ENCODE assay signal across 7 mouse cellular contexts in the genomic region with DNA sequence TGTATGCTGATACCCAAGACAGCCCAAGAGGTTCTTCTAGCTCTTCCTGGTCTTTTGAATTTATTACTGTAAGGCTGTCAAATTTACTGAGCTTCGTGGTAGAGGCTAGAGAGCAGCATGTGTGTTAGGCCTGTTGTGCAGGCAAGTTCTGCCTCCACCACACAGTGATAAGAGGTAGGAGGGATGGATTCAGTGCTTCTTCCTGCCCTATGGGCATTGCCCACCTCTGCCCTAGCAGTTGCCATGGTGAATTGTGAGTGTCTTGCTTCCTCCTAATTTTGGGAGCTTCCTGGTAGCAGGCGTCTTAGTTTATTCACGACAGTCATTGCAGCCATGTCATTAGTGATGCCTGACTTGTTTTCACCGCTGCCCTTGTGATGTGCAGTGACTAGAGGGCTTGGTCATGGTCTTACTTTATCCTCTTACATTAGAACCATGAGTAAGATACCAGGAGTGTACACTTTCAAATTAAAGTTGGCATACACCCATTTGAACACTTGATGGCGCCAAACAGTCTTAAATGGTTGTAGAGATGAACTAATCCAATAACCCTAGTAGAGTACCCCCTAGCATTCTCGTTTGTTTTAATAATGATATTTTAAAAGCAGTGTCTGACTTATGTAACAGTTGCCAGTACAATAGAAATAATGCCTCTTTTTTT. TPM values are rescaled to one million over a fixed set of nuclear protein-coding genes. Genes with fewer than 3 reads are reported as not detected.
DNase-seq lines count a peak whose midpoint lies in the region; ATAC-seq lines count a peak whose summit lies in the region.

No protein-coding gene starts in this region.

- no peaks in the 10 kb centered on the region for H3K4me1 ChIP-seq in hindbrain, embryonic 14.5 days (replicated peaks; ENCODE audit: control insufficient read depth, insufficient read depth, low read length)

- peaks cover 72% of the 10 kb centered on the region for H3K36me3 ChIP-seq in hindbrain, embryonic 14.5 days (replicated peaks; ENCODE audit: control insufficient read depth, insufficient read depth)

- intact Hi-C loops in left cerebral cortex, postnatal 14 days (cut with DNase I) = loop anchor here (2.0 kb wide), 1 partner anchor 106 kb away; no protein-coding TSS in a partner anchor

- H3K9ac ChIP-seq in hindbrain, embryonic 14.5 days = no peak overlapping the region

- no peaks in the 10 kb centered on the region for H3K9me3 ChIP-seq in hindbrain, embryonic 14.5 days (ENCODE audit: control insufficient read depth, low read length)

- H3K4me2 ChIP-seq in hindbrain, embryonic 14.5 days (replicated peaks) = no peak overlapping the region

- DNase-seq in ovary, postnatal 10 days (ENCODE audit: low spot score) = peak; percentile 15
- no peak for DNase-seq in ovary, adult 18-20 months (ENCODE audit: low spot score)
- DNase-seq in NIH3T3 (ENCODE audit: low read depth) = peak; percentile 75
- DNase-seq in cerebellum, adult 9-10 months = peak; percentile 58
- peak; percentile 83 for DNase-seq in hindbrain, embryonic 14.5 days (ENCODE audit: low spot score)
- DNase-seq in left cerebral cortex, postnatal 14 days (ENCODE audit: low spot score in 2 of 2) = peak; percentile 77 to 78
- peak; percentile 8 to 22 for DNase-seq in natural killer cell, adult 2 months (ENCODE audit: low spot score in 2 of 2)

- 37% methylated on average over 6 of the region's 6 CpGs for WGBS in hindbrain, embryonic 14.5 days

- H3K27ac ChIP-seq in hindbrain, embryonic 14.5 days = no peak overlapping the region

- H3K4me3 ChIP-seq in hindbrain, embryonic 14.5 days (replicated peaks; ENCODE audit: low read length) = no peak overlapping the region

- H3K27me3 ChIP-seq in hindbrain, embryonic 14.5 days (ENCODE audit: control insufficient read depth, insufficient read depth, low read length) = no peaks in the 10 kb centered on the region

- peak; percentile 71; the same call in 1 of the 2 replicates for ATAC-seq in hindbrain, embryonic 14.5 days (ENCODE audit: low FRiP score)

RNA-seq across cellular contexts. Expression of gene Fktn, which starts 25.3 kb away (rescaled TPM):
- polyA plus RNA-seq in hindbrain, embryonic 14.5 days (2014; fragmentation: Nextera tagmentation; extraction: Ambion mirVana) = 20.4 and 25.8 TPM in 2 replicates
- 10 to 100 TPM; 31.0 to 33.7 TPM for total RNA-seq in left cerebral cortex, postnatal 14 days (2021)

RNA-seq across cellular contexts. Expression of gene Tal2, which starts 40.4 kb away (rescaled TPM):
- polyA plus RNA-seq in hindbrain, embryonic 14.5 days (2014; fragmentation: Nextera tagmentation; extraction: Ambion mirVana) = 0.15 and 2.5 TPM in 2 replicates
- under 1 TPM in 1 of 2 experiments, not detected in 1; 0.25 TPM for total RNA-seq in left cerebral cortex, postnatal 14 days (2021)
